Mouse (Mus musculus) kidney, adult 11 months (tissue): ENCODE measurements around the gene Nfat5.

ENCODE experiments used
- DNase-seq: peaks from one replicate; pipeline ENCODE4 v3.0.0; 2022

The Nfat5 gene

GRCm38 (mm10) chr8:107292928-107293601 lies at the start of gene Nfat5:
Gene Nfat5 (plus strand): TSS chr8:107293470.
- DNase-seq: peak; percentile 95

DNA sequence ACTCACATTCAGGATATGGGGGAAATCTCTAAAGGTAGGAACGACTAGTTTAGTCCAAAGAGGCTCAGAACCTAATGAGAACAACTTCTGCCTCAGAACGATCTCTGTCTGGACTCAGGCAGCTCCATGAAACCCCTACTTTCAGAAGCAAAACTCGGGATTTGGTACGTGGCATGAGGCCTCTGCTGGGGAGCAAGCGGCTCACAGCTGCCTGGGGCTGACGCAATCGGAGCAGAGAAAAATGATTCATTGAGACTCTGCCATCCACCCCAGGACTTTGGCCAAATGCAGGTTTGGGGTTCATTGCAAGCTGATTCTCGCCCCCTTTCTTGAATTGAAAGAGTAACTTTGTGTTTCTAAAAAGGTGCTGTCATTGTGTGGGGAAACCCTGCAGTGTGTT lies 49.1 kb upstream of the Nfat5 start:
- no peak for DNase-seq

DNA sequence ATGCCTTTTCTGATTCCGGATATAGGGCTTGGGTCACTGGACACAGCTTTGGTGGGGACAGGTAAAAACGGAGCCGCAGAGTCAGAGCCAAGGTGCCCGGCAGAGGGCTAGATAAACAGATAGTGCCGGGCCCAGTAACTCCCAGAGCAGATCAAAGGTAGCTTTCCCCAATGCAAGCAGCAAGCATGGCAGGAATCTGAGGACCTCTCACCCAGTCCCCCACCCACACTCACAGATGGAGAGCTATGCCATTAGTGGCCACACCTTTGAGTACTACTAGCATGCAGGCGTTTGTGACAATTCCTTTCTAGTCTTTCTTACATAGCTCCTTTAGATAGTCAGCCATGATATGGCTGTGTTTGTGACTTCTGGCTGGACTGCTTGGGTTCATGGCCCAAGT lies 44.8 kb upstream of the Nfat5 start:
- DNase-seq: no peak

DNA sequence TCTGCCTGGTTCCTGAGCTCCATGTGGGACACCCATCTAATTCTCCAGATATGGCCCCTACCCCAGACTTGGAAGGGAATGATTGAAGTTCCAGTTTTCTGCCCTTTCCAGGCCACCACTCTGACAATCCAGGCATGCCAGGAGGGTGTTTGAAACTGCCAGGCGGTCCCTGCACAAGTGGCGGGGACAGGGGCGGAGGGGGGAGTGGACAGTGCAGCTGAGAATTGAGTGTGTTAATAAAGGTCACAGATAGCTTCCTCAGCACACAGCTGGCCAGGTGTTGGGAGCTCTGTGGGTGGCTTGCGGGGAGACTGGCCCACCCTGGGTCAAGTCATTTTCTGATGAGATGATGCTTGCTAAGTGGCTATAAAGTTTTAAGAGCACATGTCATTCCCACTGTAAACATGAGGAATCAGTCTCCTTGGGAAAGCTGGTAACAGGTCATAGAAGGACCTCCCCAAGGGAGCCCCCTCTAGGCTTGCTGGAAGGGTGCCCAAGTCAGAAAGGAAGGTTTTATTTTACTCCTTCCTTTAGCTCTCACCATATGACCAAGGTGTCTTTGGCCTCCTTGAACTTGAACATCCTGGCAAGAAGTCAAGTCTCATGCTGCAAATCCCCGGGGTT lies 41.7 kb upstream of the Nfat5 start:
- DNase-seq: no peak

DNA sequence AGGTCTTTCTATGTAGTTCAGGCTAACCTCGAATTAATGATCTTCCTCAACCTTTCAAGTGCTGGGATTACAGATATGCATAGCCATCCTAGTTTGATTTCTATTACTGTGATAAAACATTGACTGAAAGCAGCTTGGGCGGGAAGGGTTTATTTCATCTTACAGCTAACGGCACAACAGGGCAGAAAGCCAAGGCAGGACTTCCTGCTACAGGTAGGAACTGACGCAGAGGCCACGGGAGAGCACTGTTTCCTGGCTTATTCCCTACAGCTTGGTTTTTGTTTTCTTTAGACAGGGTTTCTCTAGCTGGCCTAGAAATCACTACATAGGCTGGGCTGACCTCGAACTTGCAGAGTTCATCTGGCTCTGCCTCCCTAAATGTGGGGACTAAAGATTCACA lies 40.1 kb upstream of the Nfat5 start:
- no peak for DNase-seq

DNA sequence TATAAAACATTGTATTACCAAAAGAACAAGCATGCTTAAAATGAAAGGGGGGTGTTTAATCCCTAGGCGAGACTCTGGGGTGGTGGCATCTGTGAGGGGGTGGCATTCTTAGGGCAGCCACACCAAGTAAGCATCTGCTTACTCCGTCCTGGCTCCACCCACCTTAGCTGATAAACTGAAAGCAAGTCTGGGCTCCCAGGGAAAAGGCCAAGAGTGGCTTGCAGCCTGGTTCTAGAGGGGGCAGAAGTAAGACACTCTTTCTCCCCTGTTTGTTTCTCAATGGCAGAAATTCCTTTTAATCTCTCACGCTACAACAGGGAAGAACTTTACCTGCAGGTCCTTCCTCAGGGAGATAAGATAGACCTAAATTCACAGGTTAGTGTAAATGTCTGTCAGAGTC lies 38.9 kb upstream of the Nfat5 start:
- DNase-seq: peak; percentile 11

DNA sequence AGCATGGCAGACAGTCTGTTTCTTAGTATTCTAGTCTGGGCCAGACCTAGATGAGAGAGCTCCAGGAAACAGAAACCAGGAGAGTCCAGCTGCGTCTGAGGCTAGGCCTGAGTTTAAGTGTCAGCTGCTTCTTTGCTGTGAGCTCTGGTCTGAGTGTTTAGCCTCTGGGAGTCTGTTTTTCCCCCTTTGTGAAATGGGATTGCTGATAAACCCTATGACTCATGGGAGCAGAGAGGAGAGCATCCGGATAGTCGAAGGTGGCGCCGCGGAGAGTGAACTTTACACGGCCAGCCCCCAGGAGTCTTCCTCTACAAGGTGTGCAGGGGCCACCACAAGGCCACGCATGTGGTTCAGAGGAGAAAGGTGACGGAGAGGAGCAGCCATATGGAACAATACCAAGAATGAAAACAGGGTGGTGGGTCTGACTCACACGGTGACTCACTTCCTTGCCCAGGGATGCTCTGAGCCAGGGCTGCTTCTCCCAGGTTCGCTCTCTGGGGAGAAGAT lies 38.3 kb upstream of the Nfat5 start:
- peak; percentile 15 for DNase-seq

GRCm38 (mm10) chr8:107257223-107257622 lies 36.0 kb upstream of the Nfat5 start:
- no peak for DNase-seq

GRCm38 (mm10) chr8:107260120-107260519 lies 33.1 kb upstream of the Nfat5 start:
- DNase-seq: no peak

GRCm38 (mm10) chr8:107261172-107261571 lies 32.1 kb upstream of the Nfat5 start:
- no peak for DNase-seq

- DNase-seq: no peak
Observed at GRCm38 (mm10) chr8:107262046-107262705, 31.1 kb upstream of the Nfat5 start.

DNA sequence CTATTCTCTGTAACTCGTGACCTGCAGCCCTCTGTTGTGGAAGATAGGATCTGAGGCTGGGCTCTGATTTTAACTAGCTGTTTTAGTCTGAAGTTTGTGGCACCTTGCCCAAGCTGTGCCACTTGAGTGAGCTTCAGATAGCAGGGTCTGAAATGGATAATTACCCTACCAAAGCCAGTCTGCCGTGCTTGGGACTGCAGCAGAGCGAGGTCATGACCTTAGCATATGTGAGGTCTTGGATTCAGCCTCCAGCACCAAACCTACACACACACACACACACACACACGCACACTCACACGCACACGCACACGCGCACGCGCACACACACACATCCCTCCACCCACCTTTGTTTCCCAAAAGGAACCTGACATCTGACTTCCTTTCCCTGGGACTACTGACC lies 27.5 kb upstream of the Nfat5 start:
- peak; percentile 69 for DNase-seq

DNA sequence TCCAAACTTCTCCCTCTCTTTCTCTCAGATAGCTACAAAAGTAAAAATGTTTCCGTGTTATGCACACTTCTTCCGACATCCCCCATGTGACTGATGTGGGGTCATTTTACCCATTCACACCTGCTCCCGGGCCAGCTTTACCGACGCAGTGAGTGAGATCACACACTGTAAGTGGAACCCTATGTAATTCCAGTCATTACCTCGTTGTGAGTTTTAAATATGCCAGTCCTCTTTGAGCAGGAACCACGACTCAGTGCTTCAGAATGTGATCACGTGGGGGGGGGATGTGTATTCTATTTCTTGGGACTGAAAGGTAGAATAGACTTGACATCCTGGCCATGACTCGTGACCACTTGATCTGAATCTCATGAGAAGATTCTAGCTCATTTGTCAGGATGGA lies 24.8 kb upstream of the Nfat5 start:
- no peak for DNase-seq

DNA sequence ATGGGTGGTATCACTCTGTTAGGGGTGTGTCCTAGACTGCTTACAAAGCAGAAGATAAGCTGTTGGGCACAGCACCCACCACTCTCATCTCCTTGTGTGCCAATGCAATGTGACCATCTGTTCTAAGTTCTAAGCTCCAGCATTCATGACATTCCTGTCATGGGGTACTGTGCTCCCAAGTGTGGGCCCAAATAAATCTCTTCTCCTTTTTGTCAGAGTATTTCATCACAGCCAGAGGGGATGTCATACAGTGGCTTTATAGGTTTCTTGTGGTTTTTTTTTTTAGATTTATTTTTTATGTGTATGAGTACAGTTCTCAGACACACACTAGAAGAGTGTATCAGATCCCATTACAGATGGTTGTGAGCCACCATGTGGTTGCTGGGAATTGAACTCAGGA lies 24.1 kb upstream of the Nfat5 start:
- no peak for DNase-seq

DNA sequence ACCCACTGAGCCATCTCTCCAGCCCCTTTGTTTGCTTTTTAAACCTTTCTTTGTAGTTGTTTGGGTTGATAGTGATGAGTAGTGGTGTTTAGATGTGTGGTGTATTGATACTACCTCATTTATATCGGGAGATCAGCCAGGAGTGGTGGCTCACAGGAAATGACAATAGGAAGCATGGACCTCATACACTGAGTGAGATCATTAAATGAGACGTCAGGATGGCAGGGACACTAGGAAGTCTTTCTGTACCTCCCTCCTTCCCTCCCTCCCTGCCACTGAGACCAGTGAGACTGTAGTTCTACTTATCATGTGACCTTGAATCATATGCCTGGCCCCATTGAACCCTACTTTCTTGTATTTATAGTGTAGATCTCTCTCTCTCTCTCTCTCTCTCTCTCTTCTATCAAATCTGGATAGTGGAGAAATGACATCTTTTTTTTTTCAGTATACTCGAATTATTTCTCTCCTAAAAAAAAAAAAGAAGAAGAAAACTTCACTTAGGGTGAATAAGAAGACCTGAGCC lies 23.6 kb upstream of the Nfat5 start:
- DNase-seq: no peak

GRCm38 (mm10) chr8:107270287-107270686 lies 23.0 kb upstream of the Nfat5 start:
- DNase-seq: no peak

DNA sequence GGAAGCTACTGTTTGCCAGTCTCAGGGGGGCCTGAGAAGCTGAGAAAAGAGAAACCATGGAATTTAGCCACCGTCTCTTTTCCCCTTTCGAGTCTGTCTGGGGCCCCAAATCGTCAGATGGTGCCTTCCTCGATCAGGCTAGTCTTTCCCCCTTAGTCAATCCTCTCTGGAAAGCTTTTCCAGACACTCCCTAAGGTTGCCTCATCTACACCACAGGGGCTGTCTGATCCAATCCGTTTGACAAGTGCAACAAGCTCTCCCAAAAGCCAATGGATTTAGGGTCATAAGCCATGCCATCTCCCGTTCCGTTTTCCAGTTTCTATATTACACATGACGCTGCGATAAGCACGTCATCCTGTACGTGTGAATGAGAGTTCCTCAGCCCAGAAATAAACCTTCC lies 22.5 kb upstream of the Nfat5 start:
- DNase-seq: no peak

GRCm38 (mm10) chr8:107277323-107277883 lies 15.9 kb upstream of the Nfat5 start:
- peak; percentile 20 for DNase-seq

DNA sequence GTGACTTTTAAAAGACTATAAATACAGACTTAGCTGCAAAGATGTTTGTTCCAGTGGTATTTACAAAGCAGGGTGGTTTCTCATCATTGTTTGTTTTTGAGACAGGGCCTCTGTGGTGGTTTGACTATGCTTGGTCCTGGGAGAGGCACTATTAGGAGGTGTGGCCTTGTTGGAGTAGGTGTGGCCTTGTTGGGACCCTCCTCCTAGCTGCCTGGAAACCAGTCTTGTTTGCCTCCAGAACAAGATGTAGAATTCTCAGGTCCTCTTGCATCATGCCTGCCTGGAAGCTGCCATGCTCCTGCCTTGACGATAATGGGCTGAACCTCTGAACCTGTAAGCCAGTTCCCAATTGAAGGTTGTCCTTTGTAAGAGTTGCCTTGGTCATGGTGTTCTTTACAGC lies 14.7 kb upstream of the Nfat5 start:
- DNase-seq: no peak

DNA sequence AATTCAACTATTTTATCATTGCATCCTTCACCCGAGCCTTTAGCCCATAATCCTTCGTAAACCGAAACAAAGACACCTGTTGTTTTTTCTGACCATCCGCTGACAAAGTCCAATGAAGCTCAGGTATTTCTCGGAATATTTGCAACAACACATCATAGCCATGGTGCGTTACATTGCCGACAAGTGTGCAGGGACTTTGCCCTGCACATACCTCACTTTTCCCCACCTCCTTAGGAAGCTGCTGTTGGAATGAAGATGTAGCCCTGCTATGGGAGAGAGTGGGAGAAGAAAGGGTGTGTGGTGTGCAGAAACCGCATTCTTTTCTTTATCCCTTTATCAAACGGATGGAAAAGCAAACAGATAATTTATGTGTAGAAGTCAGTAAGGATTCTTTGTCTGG lies 6.6 kb upstream of the Nfat5 start:
- DNase-seq: no peak

DNA sequence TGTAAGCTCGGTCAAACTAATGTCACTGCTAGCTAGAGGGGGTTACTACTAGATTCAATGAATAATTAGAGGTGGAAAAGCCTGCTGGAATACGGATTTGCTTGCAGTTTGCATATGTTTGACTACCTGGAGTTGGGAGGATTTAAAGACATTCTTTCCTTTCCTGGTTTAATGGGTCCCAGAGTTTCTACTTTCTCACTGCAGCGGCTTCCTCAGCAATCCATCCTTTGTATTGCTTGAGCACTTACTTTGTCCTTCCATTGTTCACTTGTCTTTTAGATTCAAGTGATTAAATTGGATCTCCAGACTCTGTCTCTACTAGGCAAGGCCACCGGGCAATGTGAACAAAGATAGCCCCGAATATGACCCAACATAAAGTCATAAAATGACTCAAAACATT lies 5.7 kb upstream of the Nfat5 start:
- no peak for DNase-seq

- no peak for DNase-seq
Observed at GRCm38 (mm10) chr8:107291171-107291601, 2.1 kb upstream of the Nfat5 start.

DNA sequence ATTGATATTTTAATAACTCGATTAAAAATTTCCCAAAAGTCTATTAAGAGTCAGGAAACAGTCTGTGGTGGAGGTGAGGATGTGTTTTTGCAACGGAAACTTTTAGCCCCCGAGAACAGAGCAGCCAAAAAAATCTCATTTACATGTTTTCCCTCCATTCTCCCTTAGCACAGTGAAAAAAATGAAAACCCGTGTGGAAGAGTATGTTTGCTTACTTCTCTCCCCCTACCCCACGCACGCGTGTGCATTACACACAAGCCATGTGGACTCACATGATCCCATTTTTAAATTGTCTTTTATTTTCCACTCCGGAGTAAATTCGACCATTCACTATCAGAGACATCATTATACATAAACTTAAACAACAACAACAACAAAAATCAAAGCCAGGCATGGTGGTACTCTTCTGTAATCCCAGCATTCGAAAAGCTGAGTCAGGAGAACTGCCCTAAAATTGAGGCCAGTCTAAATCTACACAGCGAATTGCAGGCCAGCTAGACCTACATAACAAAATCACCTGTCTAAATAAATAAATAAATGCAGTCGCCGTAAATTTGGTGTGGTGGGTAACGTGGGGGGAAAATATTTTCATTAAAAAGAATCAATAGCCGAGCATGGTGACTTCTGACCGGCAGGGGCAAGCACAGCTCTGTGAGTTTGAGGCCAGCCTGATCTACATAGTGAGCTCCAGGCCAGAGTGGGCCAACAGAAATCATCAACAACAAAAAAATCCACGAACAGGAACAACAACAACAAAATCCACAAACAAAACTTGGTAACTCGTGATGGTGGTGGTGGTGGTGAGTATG lies 947 bp upstream of the Nfat5 start:
- no peak for DNase-seq
